Mouse (Mus musculus): Measurements from ENCODE around the gene Fuz.
"Not testable (repeated sequence)": the region's sequence is repeated elsewhere in the genome, so short reads cannot be mapped to it uniquely, and the experiment has no call there.

The Fuz gene

GRCm38 (mm10) chr7:44861429-44861816 lies 34.5 kb upstream of the Fuz start:
- no peak for DNase-seq

GRCm38 (mm10) chr7:44862434-44862833 lies 33.4 kb upstream of the Fuz start:
- no peak for DNase-seq

GRCm38 (mm10) chr7:44863210-44863609 lies 32.7 kb upstream of the Fuz start:
- no peak for DNase-seq

- DNase-seq = no peak
Observed at GRCm38 (mm10) chr7:44863982-44864494, 31.8 kb upstream of the Fuz start.

GRCm38 (mm10) chr7:44864595-44865542 lies 31.0 kb upstream of the Fuz start:
- no peak for DNase-seq

GRCm38 (mm10) chr7:44866276-44867009 lies 29.4 kb upstream of the Fuz start:
- DNase-seq = peak; percentile 63

GRCm38 (mm10) chr7:44867010-44867702 lies 28.7 kb upstream of the Fuz start:
- DNase-seq = no peak

GRCm38 (mm10) chr7:44867802-44868201 lies 28.1 kb upstream of the Fuz start:
- DNase-seq = no peak

- DNase-seq = peak; percentile 37
Observed at GRCm38 (mm10) chr7:44868465-44868864, 27.4 kb upstream of the Fuz start.

GRCm38 (mm10) chr7:44868919-44869696 lies 26.8 kb upstream of the Fuz start:
- peak; percentile 74 for DNase-seq

- peak; percentile 93 for DNase-seq
Observed at GRCm38 (mm10) chr7:44869697-44870528, 26.0 kb upstream of the Fuz start, which contains the start of gene Ptov1. Ptov1 (minus strand) TSS chr7:44869788.

- DNase-seq = no peak
Observed at GRCm38 (mm10) chr7:44870614-44871013, 25.3 kb upstream of the Fuz start.

GRCm38 (mm10) chr7:44871181-44871580 lies 24.7 kb upstream of the Fuz start:
- no peak for DNase-seq

- not testable (repeated sequence) for DNase-seq
Observed at GRCm38 (mm10) chr7:44871774-44872173, 24.1 kb upstream of the Fuz start.

GRCm38 (mm10) chr7:44877833-44878232 lies 18.0 kb upstream of the Fuz start:
- DNase-seq = no peak

- DNase-seq = no peak
Observed at GRCm38 (mm10) chr7:44883036-44883435, 12.8 kb upstream of the Fuz start.

- DNase-seq = no peak
Observed at GRCm38 (mm10) chr7:44884637-44885036, 11.2 kb upstream of the Fuz start.

GRCm38 (mm10) chr7:44886964-44887363 lies 8.9 kb upstream of the Fuz start:
- no peak for DNase-seq

GRCm38 (mm10) chr7:44888256-44889105 lies 7.4 kb upstream of the Fuz start:
- DNase-seq = no peak

GRCm38 (mm10) chr7:44890180-44890579 lies 5.7 kb upstream of the Fuz start:
- no peak for DNase-seq
